Mouse (Mus musculus) lung, postnatal 14 days (tissue): ENCODE measurements around the gene Fxr2.

Experiments
- DNase-seq: peaks from one replicate; pipeline ENCODE4 v3.0.0; 2021

Gene Fxr2

DNA sequence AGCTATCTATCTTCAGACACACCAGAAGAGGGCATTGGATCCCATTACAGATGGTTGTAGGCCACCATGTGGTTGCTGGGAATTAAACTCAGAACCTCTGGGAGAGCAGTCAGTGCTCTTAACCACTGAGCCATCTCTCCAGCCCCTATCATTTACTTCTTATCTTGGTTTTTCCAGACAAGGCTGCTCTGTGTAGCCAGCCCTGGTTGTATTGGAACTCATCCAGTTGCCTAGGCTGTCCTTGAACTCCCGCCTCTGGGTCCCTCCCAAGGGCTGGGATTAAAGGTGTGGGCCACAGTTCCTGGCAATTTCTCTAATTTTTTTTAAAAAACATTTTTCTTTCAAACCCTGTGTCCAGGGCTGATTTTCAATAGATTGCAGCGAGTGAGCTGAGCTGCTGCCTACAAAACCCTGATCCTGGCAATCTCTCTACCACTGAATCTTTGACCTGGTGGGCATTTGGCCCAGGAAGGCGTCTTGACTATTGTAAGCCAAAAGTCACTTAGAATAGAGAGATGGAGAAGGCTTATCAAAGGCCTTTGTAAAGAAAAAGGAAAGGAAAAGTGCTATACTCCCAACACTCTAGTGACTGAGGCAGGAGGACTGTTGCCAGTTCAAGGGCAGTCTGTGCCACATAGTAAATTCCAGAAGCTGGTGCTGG, 28.6 kb downstream of the Fxr2 start:
- DNase-seq = no peak

DNA sequence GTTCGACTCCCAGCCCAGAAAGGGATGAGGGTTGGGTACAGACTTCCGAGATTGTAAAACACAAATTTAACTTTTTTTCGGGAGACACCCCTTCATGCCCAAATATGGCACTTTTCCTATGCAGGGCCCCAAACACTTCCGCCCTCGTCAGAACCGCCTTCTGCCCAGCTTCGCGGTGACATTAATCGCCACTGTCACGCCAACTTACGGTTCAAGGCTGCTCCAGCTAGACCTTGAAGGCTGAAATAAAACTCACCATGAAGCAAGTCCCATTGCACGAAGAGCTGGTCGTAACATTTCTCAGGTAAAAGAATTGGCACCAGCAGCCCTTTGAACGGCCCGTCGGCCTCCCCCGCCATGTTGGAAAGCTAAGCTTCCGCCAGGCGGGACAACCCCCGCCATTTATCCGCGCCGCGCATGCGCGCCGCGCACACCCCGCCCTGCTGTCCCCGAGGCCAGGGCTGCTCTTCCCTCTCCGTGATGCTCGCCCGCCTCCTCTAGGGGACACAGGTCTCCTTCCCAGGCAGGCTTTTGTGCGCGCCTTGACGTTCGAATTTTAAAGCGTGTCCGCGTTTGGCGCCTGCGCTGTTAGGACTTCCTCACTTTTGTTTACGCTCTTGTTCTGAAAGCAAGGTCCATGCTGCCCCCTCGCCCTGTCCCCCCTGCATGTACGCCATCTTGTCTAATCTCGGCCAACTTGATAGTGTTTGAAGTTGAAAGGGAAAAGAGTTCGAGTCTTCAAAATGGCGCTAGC, 29.6 kb downstream of the Fxr2 start, which contains the start of gene Mpdu1:
Gene Mpdu1 (minus strand): TSS at position 430 of the 754 bp plus-strand sequence.
- peak; percentile 93 for DNase-seq

DNA sequence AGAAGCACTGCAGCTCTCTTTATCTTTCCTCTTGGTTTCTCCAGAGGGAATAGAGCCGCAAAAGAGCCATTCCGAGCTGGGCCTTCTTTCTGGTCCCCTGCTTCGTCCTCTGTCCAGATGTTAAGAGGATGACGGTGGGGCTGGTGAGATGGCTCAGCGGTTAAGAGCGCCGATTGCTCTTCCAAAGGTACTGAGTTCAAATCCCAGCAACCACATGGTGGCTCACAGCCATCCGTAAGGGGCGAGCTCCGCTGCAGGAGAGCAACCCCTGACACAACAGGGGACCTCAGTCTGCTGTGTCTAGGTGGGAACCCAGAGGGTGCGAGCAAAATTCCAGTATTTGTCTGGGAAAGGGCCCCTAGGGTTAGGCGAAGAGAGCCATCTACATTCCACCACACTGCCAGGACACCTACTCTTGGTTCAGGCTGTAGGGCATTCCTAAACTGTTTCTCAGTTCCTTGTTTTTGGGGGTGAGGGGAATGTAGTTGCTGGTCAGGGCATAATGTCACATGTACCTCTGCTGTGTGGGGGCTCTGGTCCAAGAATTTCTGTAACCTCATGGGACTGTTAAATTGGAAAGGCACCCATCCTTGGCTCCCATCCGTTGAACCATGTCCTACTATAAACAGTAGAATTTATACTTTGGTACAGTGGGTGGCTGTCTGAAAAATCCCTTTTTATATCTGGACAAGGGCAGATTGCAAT, 30.3 kb downstream of the Fxr2 start:
- DNase-seq = no peak

DNA sequence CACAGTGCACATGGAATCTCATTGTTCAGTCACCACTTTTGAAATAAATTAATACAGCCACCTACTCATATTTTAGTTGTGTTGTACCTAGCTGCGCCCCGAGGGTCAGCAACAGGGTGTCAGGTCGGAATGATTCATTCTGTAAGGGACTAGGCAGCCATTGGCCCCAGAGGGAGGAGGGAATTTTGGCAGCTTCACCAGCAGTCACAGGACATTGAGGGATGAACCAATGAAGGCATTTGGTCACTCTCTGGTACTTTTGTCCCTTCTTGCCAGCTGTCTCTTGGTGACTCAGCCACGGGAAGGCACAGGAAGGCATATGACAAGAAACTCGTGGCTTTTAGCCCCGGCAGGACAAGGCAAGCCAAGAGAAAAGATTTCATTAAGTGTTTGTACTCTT, 31.0 kb downstream of the Fxr2 start:
- no peak for DNase-seq

DNA sequence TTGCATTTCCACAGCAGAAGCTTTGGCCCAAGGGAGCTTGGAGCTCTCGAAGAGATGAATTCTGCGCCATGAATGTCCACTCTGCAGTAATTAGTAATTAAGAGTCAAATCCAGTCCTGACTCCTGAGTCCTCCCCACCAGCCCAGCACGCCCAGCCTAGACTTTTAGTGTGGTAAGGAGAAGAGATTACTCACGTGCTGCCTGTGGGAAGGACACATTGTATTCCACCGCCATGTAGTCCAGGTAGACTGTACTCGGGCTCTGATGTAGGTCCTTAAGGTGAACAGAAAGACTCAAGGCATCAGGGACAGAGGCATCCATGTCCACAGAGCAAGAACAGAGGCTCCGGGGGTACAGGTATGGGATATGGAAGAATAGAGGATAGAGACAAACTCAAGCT, 32.1 kb downstream of the Fxr2 start:
- no peak for DNase-seq

DNA sequence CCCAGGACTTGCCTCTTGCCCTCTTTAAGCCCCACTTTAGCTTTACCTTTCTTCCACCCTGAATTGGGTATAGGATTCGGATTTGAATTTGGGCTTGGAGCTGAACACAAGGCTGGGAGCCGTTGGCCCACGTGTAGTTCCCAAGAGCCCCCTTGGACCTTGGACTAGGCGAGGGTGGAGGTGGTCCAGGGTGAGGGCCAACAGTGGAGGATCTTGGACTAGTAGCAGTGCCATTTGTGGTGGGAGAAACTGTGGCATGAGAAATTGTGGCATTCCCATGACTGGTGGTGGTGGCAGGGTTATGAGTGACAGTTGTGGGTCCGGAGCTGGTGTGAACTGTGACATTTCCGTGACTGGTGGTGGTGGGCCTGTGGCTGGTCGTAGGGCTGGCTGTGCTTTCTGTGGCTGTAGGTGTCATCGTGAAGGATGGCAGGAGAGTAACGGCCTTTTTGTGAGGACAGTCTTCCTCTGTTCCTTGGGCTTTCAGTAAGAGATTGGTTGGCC, 32.7 kb downstream of the Fxr2 start:
- no peak for DNase-seq

DNA sequence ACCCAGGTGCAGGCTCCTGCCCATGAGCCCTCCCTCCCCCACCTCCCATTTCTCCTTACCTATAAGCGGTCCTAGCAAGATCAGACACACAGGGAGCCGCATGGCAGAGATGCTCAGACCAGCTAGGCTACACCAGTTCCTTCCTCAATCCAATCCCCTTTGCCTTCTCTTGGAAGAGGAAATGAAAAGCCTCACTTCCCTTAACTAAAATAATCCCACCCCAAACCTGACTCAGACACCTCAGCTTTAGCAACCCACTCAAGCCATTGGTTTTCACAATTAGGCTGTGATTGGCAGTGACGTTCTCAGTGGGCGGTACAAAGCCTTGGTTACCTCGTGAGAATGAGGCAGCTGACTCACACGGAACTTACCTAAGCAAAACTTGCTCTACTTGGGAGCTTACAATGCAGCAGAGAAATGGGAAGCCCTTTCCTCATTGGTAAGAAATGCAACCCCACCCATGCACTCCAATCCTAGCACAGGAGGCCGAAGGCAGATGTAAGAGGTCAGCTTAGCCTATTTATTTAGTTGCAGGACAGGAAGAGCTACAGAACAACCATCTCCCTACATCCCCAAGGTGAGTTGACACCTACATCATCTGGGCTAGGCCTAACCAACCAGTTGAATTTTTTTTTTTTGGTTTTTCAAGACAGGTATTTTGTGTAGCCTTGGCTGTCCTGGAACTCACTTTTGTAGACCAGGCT, 33.3 kb downstream of the Fxr2 start, which contains the start of gene Cd68:
Gene Cd68 (minus strand): TSS at position 193 of the 704 bp plus-strand sequence.
- DNase-seq = peak; percentile 57

DNA sequence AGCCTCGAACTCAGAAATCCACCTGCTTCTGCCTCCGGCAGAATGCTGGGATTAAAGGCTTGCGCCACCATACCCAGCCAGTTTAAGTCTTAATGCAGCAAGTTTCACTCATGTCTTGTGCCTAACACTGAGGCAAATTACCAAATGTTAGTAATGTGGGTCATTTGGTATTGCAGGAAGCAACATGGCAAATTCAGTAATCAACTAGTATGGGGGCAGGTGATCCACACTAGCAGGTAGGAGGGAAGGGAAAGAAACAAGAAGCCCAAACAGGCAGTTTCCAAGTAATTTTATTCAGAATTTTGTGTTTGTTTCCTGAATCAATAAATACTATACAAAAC, 33.8 kb downstream of the Fxr2 start:
- DNase-seq = no peak

DNA sequence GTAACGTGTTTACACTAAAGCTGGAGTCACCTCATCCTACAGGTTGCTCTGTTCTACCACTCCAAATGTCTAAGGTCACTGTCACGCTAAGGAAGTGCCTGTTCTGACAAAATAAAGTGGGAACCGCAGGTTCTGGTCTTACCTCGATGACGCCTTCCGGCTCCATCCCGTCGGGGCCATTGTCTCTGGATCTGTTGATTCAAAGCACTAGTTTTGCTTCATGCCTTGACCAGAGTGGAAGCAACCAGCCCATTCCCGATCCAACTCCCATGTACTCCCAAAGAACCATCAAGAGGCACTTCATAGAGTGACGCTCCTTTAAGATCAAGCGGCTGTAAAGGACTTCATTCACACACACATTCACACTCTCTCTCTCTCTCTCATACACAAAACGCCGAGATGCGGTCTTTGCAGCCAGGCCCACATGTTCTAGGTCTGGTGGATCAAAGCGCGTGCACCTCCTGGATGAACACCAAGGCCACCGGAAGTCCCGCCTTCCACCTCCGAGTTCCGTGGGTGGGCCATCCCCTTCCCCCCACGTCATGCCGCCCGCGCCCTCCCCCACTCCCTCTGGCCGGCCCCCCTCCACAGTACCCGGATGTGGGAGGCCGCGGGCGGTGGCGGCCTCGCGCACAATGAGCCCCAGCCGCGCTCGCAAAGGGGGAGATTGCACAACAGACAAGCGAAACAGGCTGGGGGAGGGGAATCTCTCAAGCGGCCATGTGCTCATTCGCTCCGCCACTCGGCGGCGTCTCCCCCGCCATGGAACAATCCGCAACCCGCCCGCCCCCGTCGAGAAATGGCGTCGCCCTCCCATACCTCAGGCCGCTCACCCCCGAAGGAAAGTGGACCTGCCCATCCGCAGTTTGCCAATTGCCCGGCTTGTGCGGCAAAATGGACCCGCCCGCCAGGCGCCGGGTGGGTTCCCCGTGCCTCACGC, 38.3 kb downstream of the Fxr2 start:
- peak; percentile 96 for DNase-seq

DNA sequence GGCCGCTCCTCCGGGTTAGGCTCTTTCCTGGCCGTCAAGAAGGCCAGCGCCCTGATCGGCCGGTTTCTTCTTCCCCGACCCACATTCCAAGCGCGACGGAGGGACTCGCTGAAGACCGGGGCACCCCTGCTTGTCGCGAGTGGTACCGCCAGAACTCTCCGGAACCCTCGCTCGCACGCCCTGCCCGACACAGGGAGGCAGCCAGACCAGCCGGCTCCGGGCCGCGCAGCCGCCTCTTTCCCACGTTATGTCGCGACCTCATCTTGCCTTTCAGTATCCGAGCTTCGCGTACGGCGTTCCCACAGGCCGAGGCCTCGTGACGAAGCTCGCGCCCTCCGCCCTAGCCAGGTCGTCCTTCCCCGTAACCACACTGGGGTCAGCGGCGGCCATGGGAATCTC, 38.9 kb downstream of the Fxr2 start:
- DNase-seq = no peak

DNA sequence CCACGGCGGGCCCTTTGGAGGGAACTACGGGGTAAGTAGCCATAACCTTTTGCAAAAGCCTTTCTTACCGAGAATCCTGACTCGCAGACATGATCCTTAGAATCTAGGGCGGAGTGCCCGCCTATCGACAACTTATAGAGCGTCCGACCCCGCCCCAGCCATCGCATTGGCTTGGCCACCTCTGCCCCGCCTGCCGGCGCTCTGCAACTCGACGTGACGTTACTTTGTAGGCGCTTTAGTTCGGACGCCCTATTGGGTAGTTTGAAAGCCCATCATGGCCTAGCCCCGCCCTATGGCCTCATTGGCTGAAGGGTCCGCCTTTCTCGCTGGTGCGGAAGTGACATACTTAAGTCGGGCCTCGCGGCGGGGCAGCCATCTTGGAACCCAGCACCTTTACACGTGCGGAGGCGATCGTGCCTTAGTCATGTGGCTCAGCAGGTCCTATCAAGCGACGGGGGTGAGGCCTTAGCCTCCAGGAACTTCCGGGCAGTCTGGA, 39.5 kb downstream of the Fxr2 start, which contains the start of gene Eif4a1:
Gene Eif4a1 (minus strand): TSS at position 213 of the 496 bp plus-strand sequence.
- DNase-seq = peak; percentile 99

DNA sequence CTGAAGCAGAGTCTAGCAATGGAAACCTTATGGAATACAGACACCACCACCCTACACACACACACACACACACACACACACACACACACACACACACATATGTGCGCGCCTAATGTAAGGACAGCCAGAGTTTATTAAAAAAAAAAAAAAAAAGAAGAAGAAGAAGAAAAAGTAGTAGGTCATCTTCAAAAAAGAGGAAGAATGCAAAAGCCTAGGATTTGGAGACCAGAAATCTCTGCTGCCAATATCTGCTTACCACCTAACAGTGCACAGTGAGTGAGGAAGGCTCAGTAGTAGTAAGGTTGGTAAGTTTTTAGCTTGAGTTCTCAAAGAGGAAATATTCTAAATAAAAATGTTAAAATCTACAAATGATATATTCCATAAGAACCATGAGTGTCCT, 46.4 kb downstream of the Fxr2 start:
- no peak for DNase-seq

DNA sequence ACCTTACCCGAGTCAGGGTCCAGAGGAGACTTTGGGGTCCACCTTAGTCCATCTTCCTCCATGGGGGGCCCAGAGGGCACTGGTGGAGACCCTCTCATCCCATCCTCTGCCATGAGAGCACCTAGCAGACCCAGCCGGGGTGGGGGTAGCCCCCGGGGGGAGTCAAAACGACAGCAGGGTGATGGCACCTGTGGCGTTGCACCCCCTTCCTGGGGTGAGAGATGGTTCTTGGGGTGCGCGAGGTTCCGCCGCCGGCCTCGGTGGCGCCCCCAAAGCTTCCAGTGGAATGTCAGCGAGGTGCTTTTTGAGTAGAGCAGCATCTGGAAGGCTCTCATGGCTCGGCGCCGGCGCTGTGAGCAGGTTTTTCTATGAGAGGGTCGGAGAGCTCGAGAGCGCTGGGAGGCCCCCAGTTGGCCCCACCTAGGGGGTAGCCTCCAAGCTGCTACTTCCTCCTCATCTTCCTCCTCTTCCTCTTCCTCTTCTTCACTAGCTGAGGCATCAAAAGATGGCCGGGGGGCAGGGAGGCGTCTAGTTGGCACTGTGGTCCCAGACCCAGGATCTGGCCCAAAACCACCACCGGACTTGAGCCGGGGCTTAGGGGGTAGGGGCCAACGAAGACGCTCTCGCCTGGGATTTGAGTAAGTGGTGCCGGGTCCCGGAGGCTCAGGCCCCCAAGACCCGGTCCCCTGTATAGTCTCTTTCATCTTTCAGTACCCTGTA, 47.5 kb downstream of the Fxr2 start:
- DNase-seq = no peak

DNA sequence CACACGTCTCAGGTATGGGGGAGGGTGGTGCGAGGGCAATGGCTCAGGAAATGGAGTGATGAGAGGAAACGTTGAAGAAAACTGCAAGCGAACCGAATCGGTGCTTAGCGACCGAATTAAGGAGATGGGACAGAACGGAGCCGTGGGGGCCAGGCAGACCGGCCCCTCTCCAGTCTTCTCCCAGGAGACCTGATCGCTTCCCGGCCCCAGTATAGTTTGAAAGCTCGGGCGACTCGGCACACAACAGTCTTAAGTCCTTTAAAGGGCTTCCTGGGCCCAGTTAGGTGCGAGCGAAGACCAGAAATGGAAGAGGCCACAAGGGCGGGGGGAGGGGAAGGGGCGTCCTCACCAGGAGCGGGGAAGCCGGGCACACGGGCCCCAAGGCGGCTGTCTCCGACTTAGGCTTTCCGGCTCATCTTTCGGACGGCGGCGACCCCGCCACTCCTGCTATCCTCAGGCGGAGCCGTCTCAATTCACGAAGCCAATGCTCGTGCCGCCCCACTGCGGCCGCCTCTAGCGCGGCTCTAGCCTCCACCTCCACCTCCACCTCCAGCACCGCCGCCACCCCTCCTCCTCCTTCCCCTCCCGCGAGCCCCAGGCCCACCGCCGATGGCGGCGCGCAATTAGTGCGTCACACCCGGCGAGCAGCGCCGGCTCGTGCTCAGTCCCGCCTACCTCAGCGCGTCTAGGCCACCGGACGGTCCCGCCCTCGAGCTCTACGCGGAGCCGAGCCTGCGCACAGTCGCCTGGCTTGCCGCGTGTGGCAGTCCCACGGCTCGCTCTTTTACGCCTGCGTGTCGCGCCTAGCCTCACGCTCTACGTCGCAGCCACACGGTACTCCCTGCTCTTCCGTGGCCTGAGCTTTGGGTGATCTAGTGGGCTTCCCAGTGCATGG, 48.8 kb downstream of the Fxr2 start, which contains the start of gene Senp3:
Gene Senp3 (minus strand): TSS at position 771 of the 895 bp plus-strand sequence.
- DNase-seq = peak; percentile 97

DNA sequence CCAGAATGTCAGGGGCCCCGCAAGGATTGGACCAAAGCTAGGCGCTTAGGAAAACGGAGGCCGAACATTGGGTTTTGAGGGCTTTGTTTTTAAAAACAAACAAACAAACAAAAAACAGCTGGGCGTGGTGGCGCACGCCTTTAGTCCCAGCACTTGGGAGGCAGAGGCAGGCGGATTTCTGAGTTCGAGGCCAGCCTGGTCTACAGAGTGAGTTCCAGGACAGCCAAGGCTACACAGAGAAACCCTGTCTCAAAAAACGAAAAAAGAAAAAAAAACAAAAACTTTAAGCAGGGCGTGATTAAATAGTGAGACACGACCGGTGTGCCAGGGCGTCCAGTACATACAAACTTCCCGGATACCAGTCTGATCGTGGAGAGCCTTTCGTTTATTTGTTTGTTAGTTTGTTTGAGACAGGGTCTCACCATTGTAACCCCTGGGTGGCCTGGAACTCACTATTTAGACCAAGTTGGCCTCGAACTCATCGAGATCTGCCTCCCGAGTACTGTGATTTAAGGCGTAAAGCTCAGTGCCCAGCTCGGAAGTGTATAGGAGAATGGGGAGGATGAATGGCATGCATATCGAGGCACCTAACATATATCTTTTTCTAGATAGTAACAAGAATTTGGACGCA, 49.5 kb downstream of the Fxr2 start:
- no peak for DNase-seq

DNA sequence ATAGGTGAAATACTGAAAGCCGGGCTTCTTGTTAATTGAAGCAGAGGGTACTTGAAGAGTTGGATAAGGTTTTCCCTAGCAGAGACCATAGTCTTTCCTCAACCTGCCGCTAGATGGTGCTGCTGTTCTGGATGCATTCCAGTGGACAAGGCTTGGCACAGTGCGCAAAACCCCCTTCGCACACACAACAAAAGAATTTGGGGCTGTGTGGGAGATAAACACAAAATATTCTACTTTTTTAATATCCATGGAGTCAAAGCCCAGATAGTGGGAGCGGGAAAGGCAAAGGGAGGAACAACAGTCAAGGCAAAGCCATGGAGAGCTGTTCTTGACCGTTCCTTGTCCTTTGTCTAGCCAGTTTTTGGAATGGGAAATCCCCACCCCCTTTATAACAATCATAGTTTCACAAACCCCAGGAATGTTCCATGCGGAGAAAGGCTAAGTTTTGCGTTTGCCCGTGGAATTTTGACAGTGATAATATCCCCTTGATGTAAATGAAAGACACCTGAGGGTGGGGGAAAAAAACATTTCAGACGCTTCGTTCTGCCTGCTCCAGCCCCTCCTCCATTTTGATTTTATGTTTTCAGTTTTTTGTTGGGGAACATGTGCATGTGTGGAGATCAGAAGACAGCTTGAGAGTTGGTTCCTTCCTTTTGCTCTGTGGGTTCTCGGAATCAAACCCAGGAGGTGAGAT, 50.2 kb downstream of the Fxr2 start:
- DNase-seq = peak; percentile 96

DNA sequence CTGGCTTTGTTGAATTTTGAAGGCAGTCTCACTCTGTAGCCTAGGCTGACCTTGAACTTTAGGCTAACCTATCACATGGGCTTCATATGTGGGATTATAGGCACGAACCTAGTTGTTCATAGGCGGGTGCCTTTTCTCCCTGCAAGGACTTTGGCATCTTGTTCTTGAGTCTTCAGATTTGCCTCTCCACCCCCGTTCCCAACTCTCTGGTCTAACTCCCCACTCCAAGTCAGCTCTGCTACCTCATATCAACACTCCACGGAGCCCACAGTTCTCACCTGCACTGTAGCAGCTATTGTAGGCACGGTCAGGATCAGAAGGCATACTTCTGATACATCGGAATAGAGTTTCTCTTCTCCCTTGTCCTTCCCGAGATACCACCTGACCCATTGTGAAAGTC, 50.8 kb downstream of the Fxr2 start:
- no peak for DNase-seq

DNA sequence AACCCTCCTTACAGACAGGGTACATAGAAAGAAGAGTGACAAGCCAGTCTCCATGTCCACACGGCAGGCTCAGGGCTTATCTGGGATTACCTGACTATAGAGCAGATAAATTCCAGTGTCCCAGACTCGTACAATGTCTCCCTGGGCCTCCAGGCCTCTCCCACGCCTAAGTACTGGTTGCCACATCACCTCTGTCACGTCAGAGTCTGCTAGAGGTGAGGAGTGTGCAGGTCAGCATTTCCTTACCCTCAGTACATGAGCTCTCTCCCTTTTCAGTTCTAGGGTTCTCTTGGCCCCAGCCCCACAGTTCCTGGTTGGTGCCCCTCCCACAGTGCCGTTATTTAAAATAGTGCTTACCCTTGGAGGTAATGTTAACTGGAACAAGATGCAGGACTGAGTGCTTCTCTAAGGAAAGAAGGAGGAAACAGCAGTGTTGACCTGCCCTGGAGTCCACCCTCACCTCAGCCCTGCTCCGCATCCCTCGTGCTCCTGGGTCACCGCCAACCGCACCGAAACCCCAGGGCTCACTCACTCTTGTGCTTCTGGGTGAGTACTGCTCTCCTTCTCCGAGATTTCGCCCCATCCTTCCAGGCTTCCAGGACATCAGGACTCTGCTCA, 51.4 kb downstream of the Fxr2 start:
- DNase-seq = peak; percentile 47
